Mouse (Mus musculus) spleen, postnatal 4 days (tissue): ENCODE results near the gene Elovl7.

Source experiments
- DNase-seq, 2 experiments: peaks; one replicate each; pipeline ENCODE4 v3.0.0; 2022; ENCODE audit warnings: low spot score in 2 of 2

The Elovl7 gene

DNA sequence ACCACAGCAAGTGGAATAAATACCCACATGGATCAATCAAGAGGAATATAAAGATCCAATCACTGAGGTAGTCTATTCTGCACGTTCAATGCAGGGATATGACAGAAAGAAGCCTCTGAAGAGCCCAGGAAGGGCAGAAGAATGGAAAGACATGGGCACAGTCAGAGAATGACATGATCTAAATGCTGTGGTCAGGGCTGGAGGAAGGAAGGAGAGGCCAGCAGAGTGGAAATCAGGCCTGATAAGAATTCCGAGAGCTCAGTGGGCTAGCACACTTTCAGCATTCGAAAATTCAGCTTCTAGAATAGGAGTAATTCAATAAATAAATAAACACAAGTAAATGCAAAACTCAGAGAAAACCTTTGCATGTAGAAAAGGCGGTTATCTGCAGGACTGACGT, 27.5 kb downstream of the Elovl7 start:
- DNase-seq = no peak

DNA sequence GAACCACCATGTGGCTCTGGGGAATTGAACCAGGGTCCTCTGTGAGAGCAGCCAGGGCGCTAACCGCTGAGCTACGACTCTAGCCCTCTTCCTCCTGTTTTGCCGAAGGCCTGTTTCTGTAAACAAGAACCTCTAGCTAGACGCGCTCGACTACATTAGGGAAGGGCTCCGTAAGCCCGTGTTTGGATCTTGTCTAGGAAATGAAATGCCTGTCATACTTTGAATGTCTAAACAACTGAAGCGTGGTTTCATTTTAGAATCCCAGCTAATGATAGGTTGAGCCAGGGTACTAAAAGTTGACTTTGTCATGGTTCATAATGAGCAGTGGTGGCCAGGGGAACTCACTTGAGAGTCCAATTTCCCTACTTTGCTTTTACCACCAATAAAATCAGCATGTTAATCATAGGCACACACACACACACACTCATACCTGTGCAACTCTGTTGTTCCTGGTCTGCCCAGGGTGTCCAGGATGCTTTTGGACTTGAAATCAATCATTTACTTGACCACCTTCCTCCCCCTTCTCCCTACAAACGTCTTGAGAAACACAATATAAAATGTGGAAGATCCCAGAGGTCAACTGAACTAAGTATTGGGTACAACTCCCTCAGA, 31.0 kb downstream of the Elovl7 start:
- no peak for DNase-seq

DNA sequence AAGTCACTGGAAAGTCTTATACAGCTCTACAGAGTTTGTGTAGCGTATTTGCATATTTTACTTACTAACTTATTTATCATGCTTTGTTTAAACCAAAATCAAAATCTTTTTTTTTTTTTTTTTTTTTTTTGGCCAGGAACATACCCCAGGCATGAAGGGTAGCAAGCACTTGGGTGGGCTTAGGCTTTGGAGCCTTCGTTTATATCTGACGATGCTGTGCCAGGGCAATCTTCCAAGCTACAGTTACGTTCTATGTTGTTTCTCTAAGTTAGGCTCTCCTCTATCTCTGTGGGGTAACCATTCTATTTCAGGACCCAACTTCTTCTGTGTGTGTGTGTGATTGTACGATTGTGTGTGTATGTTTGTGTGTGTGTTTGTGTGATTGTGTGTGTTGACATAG, 36.9 kb downstream of the Elovl7 start:
- DNase-seq = no peak

DNA sequence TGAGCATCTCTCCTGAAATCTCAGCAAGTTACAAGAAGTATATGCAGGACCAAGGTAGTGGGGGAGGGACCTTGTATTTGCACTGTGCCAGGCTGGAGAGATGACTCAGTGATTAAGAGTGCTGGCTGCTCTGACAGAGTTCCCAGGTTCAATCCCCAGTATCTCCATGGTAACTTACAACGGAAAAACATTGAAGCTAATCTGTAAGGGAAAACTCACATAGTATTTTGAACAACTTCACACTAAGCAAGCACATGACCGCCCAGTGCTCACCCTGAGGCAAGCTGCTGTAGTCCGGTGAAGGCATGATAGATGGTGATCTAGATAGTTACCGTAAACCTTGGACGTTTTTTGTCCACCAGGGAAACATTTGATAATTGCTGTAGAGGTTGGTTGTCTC, 39.8 kb downstream of the Elovl7 start:
- no peak for DNase-seq

DNA sequence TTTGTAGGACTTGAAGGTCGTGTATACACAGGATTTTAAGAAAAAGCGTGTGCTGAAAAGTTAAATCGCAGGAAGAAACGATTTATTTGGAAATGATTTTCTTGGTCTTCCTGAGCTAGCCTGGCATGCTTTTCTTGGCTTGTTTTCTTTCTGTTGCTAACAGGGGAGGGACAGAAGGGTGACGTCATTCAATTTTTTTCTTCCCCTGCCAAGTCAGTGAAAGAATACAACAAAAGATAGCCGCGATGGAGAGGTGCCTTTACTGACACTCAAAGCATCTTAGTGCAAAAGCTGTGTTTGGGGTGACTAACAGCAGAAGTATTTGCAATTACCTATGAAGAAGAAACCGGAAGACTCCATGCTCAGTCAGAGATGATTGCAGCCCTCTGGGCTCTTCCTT, 48.8 kb downstream of the Elovl7 start:
- DNase-seq = no peak

DNA sequence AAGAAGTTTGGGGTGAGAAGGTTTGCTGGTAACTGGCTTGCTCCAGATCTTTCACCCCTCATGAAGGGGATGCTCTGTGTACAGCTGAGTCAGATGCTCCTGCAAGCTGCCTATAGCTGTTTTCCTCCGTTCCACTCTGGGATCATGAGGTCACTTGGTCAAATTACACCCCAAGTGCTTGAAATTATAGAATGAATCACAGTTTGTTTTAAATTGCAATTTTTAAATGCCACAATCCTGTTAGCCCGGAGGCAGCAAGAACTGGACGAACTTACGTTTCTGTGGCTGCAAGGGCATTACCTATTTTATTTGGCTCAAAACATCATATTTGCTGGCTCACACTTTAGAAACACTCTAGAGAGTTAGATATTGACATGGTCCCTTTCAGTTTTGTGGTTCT, 51.2 kb downstream of the Elovl7 start:
- no peak for DNase-seq

DNA sequence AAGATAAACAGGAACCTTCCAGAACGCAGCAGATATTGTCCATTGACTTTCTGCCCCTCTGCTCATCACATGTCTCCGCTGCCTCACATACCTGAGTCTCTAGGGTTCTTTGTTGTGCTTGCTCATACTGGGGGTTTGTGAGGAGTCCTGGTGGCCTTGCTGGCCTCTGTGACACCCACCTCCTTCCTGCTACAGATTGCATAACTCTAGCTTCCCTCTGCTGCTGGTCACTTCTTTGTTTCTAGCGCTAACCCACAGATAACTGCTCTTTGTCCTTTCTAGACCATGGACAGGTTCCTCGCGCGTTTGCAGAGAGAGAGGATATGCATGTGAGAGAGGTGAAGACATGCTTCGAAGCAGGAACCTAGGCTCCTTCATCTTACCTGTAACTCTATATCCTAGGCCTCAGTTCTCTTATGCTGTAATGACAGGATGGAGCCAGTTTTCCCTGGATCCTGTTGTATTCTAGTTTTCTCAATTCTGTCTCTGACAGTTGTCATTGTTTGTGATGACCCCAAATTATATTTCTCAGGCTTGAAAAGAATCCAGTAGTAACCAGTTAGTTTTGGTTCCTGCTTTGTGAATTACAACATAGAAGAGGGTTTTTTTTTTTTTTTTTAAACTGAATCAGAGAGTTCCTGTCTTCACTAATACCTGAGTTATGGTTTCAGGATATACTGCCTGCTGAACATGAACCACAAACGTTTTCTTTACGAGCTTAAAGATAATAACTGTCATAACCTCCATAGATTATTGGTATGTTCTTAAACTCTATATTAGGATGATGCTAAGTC, 53.8 kb downstream of the Elovl7 start:
- no peak for DNase-seq

DNA sequence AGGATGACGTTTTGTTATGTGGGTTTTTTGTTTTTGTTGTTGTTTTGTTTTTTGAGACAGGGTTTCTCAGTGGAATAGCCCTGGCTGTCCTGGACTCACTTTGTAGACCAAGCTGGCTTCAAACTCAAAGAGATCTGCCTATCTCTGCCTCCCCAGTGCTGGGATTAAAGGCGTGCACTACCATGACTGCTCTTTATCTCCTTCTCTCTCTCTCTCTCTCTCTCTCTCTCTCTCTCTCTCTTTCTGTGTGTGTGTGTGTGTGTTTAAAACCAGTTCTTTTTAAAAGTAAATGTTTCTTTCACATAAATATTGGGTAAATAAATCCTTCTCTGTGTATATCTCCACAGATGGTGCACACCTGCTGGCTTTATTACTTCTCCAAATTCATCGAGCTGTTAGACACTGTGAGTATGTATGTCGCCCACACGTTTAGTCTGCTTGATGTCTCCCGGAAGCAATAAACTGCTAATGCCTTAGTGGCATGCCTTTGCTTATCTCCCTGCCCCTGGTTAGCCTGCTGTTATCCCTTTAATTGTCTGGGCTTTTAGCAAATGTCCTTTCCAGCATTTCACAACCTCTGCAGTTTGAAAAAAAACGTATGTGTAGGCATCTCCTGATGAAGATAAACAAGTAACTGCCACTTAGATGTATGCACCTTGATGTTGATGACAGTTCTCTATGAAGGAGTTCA, 57.4 kb downstream of the Elovl7 start:
- no peak for DNase-seq

DNA sequence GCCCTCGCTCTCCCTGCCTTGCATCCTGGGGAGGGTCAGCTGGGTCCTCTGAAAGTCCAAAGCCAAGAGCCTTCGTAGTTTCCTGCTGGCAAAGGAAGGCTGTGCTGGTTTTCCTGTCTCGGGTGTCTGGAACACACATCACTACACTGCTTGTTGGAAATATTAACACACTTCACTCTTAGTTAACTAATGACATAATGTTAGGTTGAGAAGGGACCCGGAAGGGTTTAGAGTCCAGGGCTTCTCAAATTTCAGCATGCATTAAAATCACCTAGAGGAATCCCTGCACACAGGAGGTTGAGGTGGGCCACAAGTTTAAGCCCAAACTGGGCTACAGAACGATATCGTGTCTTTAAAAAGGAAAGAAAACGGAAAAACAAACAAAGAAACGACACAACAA, 58.1 kb downstream of the Elovl7 start:
- no peak for DNase-seq

DNA sequence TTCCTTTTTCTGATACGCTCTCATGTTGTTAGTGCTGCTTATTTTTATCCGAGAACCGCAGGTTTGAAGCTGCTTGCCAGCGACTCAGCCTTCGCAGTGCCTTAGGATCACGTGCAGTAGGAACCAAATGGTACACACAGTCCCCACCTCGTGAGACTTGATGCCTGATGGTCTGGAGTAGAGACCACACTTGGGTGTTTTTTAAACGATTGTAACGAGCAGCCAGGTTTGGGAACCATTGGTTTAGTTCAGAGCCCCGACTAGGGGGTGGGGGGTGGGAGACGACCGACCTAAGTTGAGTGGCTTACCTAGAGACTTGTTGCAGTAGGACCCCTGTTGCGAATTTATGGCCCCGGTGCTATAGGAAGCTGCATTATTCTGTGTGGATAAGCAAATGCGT, 58.8 kb downstream of the Elovl7 start:
- no peak for DNase-seq

DNA sequence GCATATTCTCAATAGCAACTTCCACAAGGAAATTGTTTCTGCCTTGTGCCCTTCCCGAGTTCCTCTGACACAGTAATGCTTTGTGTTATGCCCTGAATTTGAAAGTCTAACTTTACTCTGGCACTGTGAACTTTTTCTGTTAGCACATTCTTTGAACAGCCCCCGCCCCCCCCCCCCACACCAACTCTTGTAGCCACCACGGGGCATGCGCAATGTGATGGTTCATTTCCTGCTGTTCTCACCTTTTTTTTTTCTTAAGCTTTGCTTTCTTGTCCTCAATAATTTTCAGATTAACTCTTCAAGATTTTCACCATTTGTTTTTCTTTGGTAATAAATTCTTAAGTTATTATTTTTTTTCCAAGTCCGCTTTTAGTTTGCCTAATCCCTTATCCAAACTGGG, 59.3 kb downstream of the Elovl7 start:
- DNase-seq = no peak

DNA sequence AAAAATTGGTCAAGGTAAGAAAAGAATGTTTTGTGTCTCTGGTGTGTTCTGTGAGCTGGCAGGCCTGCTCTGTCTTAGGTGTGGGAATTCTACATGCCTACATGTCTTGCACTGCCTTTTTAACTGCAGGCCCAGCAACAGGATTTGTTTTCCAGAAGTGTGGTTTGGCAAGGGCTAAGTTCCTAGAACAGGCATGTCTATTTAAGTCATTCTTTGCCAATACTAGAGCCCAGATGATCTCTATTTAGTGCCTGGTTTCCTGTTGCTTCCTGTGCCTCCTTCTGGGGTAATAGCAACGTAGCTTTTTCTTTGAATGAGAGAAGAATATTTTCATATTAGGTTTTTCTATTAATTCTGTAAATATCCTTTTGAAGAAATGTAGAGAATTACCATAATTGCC, 62.4 kb downstream of the Elovl7 start:
- DNase-seq = no peak

DNA sequence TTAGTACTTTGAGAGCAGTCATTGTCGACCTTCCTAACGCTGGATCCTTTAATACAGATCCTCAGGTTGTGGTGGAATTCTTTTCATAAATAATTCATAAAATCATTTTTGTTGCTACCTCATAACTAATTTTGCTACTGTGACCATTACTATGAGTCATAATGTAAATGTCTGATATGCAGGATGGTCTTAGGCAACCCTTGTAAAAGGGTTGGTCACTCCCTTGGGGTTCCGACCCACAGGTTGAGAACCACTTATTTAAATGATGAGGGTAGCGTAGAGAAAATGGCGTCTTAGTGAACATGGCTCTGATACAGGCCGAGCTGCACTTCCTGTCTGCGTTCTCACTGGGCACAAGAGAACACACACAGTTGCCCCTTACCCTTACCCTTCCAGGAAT, 63.1 kb downstream of the Elovl7 start:
- DNase-seq = no peak

DNA sequence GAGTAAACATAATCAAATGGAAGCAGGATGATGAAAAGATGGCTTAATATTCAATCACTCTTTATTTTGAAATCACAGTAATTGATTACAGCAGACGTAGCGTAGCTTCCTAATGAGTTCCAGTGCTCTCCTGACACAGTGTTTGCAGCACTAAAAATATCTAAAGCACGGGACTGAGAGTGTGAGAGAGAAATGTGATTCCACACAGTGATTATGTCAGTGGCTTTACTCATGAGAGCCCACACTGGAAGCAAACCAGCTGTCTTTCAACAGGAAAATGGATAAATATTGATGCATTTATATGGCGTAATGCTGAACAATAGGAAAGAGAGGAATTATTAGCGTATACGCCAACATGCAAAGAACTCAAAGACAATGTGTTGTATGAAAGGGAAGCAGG, 64.4 kb downstream of the Elovl7 start:
- no peak for DNase-seq

DNA sequence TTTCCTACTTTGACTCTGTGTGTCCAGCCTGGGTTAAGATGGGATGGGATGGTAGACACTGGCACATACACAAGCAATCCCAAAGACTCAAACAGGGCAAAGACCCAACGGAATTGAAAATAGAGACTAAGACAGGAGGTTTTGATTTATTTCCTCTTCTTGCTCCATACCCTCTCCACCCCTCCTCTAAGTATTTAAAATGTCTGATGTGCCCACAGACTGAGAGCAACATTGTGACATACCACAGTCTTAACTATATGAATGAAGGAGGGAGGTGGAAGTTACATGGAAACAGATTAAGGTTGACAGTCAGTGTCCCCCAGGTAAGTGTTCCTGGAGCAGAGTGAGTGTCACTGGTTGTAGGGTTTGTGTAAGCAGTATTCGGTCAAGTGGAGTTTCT, 70.1 kb downstream of the Elovl7 start:
- no peak for DNase-seq

DNA sequence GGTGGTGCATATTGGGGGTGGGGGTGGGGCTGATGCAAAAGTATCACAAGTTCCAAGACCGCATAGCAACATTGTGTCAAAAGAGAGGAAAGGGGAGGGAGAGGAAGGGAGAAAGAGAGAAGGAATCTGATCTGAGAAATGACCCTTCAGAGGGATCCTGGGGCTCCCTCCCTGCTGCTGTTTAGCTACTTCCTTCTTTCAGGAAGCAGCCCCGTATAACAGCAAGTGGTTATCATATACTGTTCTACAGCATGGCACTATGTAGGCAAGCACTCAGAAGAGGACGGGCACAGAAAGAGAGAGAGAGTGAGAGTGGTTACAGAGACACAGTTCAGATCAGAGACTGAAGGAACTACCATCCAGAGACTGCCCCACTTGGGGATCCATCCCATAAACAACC, 73.7 kb downstream of the Elovl7 start:
- no peak for DNase-seq

DNA sequence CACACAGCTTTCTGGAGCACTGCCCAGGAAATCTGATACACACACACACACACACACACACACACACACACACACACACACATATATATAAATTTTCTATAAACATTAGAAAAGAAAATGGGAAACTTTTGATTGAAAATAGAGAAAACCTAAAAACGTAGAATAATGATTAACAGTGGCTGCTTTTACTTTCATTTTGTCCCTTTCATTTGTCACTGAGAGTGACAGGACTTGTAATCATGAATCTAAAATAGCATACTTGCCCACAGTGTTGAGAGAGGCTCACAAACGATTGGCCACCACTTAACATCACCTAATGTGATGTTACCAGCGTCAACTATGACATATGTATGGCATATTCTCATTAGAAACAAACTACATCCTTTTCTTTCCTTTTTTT, 75.2 kb downstream of the Elovl7 start:
- no peak for DNase-seq

DNA sequence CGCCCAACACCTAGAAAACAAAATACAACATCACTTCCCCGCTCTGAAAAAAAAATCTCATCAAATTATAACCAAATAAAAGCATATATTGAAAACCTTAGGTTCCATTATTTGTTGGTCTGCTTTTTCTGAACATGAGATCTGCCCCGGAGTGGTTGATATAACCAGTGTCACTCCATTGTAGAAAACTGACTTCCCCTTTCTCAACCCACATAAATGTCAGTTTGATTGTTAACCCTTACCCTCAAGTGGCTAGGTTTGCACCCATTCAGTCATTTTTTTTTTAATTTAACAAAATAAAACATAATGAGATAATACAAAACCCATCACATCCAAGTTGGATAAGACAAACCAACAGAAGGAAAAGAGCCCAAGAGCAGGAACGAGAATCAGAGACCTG, 76.1 kb downstream of the Elovl7 start:
- DNase-seq = no peak

DNA sequence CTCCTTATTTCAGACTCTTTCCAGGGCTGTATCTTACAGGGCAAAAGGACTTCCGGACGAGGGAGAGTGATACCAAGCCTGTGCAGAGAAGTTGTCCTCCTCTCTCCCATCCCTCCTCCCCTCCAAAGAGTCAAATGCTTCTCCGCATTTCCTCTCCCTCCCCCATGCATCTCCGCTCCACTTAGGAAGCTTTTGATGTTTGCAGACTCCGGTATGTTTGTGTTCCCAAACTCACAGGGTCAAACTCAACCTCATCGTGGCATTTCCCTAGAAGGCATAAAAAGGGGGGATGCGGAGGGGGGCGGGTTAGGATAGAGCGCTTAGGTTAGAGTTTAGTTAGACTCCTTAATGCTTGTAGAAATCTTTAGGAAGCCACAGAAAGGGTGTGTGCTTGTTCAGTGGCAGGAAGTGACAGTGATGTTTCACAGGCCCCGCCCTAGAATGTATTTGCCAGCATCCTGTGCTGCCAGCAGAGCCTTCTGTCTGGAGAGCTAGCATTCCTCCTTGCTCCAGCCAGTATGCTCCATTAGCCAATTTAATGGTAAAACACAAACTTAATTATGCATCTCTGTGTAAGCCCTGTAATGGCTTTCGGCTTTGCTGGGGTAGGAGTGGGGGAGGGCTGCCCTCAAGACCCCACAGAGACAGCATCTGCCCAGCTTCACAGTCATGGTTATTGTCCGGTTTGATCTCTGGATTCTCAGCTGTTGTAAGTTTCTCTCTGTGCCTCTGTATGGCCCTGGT, 83.3 kb downstream of the Elovl7 start:
- peak in 1 of 2 experiments; percentile 43 for DNase-seq

DNA sequence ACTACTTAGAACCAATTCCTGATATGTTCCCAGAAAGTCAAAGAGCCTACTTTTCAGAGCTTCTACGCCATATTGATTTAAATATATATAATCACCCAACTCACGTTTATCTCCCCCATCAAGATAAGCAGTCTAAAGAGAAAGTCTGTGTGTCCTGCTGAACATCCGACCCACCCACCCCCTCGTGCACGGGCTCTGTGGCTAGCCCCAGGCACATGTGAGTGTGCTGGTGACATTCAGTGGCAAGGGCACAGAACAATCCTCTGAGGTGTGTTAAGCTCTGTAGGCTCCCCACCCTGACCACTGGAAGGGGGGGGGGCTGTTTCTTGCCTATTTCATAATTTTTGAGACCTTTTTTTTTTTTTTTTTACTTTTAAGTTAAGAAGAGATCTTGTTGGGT, 84.0 kb downstream of the Elovl7 start:
- no peak for DNase-seq

DNA sequence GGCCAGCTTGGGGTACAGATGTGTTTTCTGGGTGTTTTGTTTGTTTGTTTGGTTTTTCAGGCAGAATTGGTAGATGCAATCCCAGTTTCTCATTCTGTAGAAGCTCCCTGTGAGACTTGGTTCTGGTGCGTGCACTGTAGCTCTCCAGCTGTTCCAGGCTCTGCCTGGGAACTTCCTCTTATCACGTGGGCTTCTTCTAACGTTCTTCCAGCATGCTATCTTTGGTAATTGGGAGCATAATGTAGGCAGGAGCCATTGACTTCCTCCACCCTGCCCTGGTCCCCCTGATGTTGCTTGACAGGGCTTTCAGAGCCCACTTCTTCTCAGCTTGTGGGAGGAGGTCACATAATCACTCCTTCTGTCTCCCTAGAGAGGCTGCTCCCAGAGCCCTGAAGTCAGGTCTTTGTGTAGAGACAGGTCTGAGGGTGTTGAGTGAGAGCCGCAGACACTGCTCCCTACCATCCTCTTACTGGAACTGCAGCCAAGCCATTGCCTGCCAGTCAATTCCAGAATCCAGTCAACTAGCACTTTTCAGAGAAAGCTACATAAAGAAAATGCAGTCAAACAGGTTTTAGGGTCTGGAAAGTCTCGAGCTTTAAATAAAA, 86.2 kb downstream of the Elovl7 start:
- no peak for DNase-seq

DNA sequence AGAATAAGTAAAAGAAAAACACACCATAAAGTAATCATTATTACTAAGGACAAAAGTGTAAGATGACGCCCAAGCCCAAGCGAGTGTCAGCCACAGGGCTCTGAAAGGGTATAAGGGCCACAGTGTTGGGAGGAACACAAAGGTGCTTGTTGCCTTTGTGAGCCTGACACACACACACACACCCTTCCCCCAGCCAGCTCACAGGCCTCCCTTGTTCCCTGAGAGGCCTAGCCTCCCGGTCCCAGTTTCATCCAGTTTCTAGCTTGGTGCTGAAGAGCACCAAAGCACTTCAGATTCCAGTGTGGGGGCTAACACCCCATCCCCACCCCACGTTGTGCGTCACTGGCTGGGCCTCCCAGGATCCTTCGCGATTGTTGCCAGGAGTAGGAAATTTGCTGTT, 87.2 kb downstream of the Elovl7 start:
- no peak for DNase-seq
